8 mouse cellular contexts compared by ENCODE assay signal in the genomic region with DNA sequence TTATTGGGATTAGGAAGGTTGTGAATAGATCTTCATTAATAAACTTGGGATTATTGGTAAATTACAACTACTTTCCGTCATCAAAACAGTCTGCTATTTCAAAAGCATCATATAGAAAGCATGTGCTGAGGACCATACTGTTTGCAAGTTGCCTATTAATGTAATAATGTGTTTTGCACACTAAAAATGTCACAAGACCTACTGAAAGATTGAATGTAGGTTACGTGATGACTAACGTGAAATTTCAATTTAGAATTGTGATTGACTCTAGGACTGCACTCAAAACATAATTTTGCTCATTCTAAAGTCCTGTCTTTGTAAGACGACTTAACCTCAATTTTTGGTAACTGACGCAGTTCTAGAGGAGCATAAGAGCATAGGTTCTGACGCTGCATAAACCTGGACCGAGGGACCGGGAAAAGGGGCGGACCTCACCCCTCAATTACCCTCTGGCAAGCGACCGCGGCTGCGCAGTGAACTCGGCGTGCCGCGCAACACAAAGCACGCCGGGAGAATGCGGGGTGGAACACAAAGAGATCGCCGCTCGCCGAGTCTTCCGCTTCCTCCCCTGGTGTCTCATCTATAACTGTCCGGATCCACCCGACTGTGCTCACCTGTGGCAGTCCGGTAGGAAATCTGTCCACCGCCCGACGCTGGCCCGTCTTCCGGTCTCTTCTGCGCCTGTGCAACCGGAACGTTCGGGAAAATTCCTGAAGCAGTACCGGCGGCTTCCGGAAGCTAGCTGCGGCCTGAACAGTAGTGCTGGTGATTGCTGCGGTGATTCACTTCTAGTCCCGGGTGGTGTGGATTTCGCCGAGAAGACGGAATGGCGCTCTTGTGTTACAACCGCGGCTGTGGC. TPM values are rescaled to one million over a fixed set of nuclear protein-coding genes. Genes with fewer than 3 reads are reported as not detected.
DNase-seq lines count a peak whose midpoint lies in the region; ATAC-seq and TF ChIP-seq lines count a peak whose summit lies in the region.

A gene (plus strand): TSS at position 555 of the 859 bp plus-strand sequence.

- peak within 1 kb of the TSS; percentile 93 for H3K9ac ChIP-seq in ES-Bruce4 (ENCODE audit: low read depth, poor library complexity, severe bottlenecking)
- H3K9ac ChIP-seq in forebrain, embryonic 13.5 days, result peak within 1 kb of the TSS; percentile 96
- peak within 1 kb of the TSS; percentile 98 for H3K9ac ChIP-seq in liver, postnatal 0 days (replicated peaks)
- H3K9ac ChIP-seq in neural tube, embryonic 14.5 days (replicated peaks; ENCODE audit: low read depth, low read length), result peak within 1 kb of the TSS; percentile 91

- peak within 1 kb of the TSS; percentile 37 for H3K27ac ChIP-seq in ES-Bruce4 (ENCODE audit: insufficient read depth, low read length)
- peak within 1 kb of the TSS; percentile 83 for H3K27ac ChIP-seq in forebrain, embryonic 13.5 days
- H3K27ac ChIP-seq in liver, postnatal 0 days (ENCODE audit: low read depth), result peak within 1 kb of the TSS; percentile 92
- peak within 1 kb of the TSS; percentile 83 for H3K27ac ChIP-seq in neural tube, embryonic 14.5 days (ENCODE audit: low read depth, low read length)

- H3K4me1 ChIP-seq in ES-Bruce4 (ENCODE audit: control insufficient read depth, insufficient read depth, low read length), result peaks cover 2% of the 10 kb centered on the region
- H3K4me1 ChIP-seq in forebrain, embryonic 13.5 days, result peaks cover 17% of the 10 kb centered on the region
- 0 out of 2 replicates have a peak, but pooled peaks cover 6% of the 10 kb centered on the region for H3K4me1 ChIP-seq in liver, postnatal 0 days (ENCODE audit: insufficient read depth)
- peaks cover 14% of the 10 kb centered on the region for H3K4me1 ChIP-seq in neural tube, embryonic 14.5 days (ENCODE audit: control insufficient read depth, insufficient read depth, low read length)

- no peaks in the 10 kb centered on the region for H3K27me3 ChIP-seq in ES-Bruce4 (ENCODE audit: control insufficient read depth, insufficient read depth, low read length, poor library complexity, severe bottlenecking)
- no peaks in the 10 kb centered on the region for H3K27me3 ChIP-seq in forebrain, embryonic 13.5 days
- no peaks in the 10 kb centered on the region for H3K27me3 ChIP-seq in liver, postnatal 0 days (ENCODE audit: insufficient read depth, low read length)
- H3K27me3 ChIP-seq in neural tube, embryonic 14.5 days (ENCODE audit: control insufficient read depth, insufficient read depth, low read length), result no peaks in the 10 kb centered on the region

- TF ChIP-seq CTCF in ES-Bruce4 (IDR thresholded peaks at IDR 0.05; ENCODE audit: low read depth, low read length), result no peak
- 0 out of 2 replicates have a peak, but pooled peaks have one; percentile 10 for TF ChIP-seq CTCF in liver, postnatal 0 days (IDR thresholded peaks at IDR 0.05; ENCODE audit: low read depth)

- TF ChIP-seq POLR2A in ES-Bruce4 (IDR thresholded peaks at IDR 0.05; ENCODE audit: insufficient read depth, low read length), result peak; percentile 25

- 3% methylated on average over 49 of the region's 49 CpGs for WGBS in forebrain, embryonic 13.5 days
- 2% methylated on average over 49 of the region's 49 CpGs for WGBS in large intestine, adult 2 months
- WGBS in liver, postnatal 0 days (ENCODE audit: insufficient replicate concordance), result 3% methylated on average over 49 of the region's 49 CpGs
- 3% methylated on average over 49 of the region's 49 CpGs for WGBS in neural tube, embryonic 14.5 days

- ATAC-seq in cerebellum, adult (ENCODE audit: insufficient number of reproducible peaks, low FRiP score, low TSS enrichment), result peak; percentile 98
- ATAC-seq in forebrain, embryonic 13.5 days, result peak; percentile 99
- ATAC-seq in liver, postnatal 0 days, result peak; percentile 99
- peak; percentile 100 for ATAC-seq in neural tube, embryonic 14.5 days (ENCODE audit: low read depth)

- H3K4me2 ChIP-seq in forebrain, embryonic 13.5 days, result peak within 1 kb of the TSS; percentile 92
- peak within 1 kb of the TSS; percentile 84 for H3K4me2 ChIP-seq in liver, postnatal 0 days (ENCODE audit: low read depth, low read length)
- peak within 1 kb of the TSS; percentile 60 for H3K4me2 ChIP-seq in neural tube, embryonic 14.5 days (ENCODE audit: low read depth, low read length)

- H3K9me3 ChIP-seq in ES-Bruce4 (replicated peaks; ENCODE audit: control insufficient read depth, insufficient read depth, low read length, poor library complexity, severe bottlenecking), result no peaks in the 10 kb centered on the region
- H3K9me3 ChIP-seq in forebrain, embryonic 13.5 days (replicated peaks), result no peaks in the 10 kb centered on the region
- no peaks in the 10 kb centered on the region for H3K9me3 ChIP-seq in liver, postnatal 0 days (ENCODE audit: low read length)
- H3K9me3 ChIP-seq in neural tube, embryonic 14.5 days (ENCODE audit: control insufficient read depth, low read length), result no peaks in the 10 kb centered on the region

- H3K4me3 ChIP-seq in ES-Bruce4 (ENCODE audit: low read depth, low read length), result peak within 1 kb of the TSS; percentile 73
- H3K4me3 ChIP-seq in forebrain, embryonic 13.5 days, result peak within 1 kb of the TSS; percentile 94
- peak within 1 kb of the TSS; percentile 96 for H3K4me3 ChIP-seq in liver, postnatal 0 days (ENCODE audit: low read depth, low read length)
- H3K4me3 ChIP-seq in neural tube, embryonic 14.5 days (ENCODE audit: low read depth, low read length), result peak within 1 kb of the TSS; percentile 88

- TF ChIP-seq EP300 in ES-Bruce4 (IDR thresholded peaks at IDR 0.05; ENCODE audit: insufficient read depth, low read depth, low read length), result peak; percentile 75
- TF ChIP-seq EP300 in liver, postnatal 0 days (IDR thresholded peaks at IDR 0.05; ENCODE audit: low read depth), result peak; percentile 26; the same call in 1 of the 2 replicates

- intact Hi-C loops in heart, postnatal 10 days (cut with DNase I), result loop anchor here (5.0 to 10.0 kb wide), 2 partner anchors 181 to 1333 kb away; a partner anchor contains a TSS

- peak; percentile 95 to 97 for DNase-seq in heart, postnatal 10 days
- peak; percentile 88 for DNase-seq in large intestine, adult 2 months (ENCODE audit: low read depth, low spot score)
- peak; percentile 93 for DNase-seq in liver, postnatal 0 days
- DNase-seq in testis, postnatal 10 days (ENCODE audit: low spot score), result peak; percentile 96

- H3K36me3 ChIP-seq in ES-Bruce4 (ENCODE audit: control insufficient read depth, insufficient read depth, low read length, poor library complexity, severe bottlenecking), result no peaks in the 10 kb centered on the region
- H3K36me3 ChIP-seq in forebrain, embryonic 13.5 days (ENCODE audit: poor library complexity, severe bottlenecking), result peaks cover 4% of the 10 kb centered on the region; the same call in 1 of the 2 replicates
- no peaks in the 10 kb centered on the region; the same call in 1 of the 2 replicates for H3K36me3 ChIP-seq in liver, postnatal 0 days (replicated peaks; ENCODE audit: insufficient read depth, low read length)
- no peaks in the 10 kb centered on the region for H3K36me3 ChIP-seq in neural tube, embryonic 14.5 days (ENCODE audit: control insufficient read depth, insufficient read depth, low read length)

RNA-seq across cellular contexts. Expression of the gene that starts here (rescaled TPM):
- polyA plus RNA-seq in ES-Bruce4 (2011; ENCODE audit: insufficient read depth, insufficient read length, low read depth, missing spikeins), result 120 and 141 TPM in 2 replicates
- 114 and 126 TPM in 2 replicates for polyA plus RNA-seq in forebrain, embryonic 13.5 days (2015; fragmentation: Nextera tagmentation; extraction: Ambion mirVana)
- 10 to 100 TPM; 39.5 to 44.8 TPM for total RNA-seq in heart, postnatal 10 days (2021)
- polyA plus RNA-seq in large intestine, adult 2 months (2012; rRNA removed), result 11.4 and 22.2 TPM in 2 replicates
- polyA plus RNA-seq in liver, postnatal 0 days (2015; fragmentation: Nextera tagmentation; extraction: Ambion mirVana), result 24.9 and 25.8 TPM in 2 replicates
- 121 and 128 TPM in 2 replicates for polyA plus RNA-seq in neural tube, embryonic 14.5 days (2014; fragmentation: Nextera tagmentation; extraction: Ambion mirVana)

Comparison
In these comparisons a context has a peak if more than half of its experiments do, and no peak if none do; other contexts are left out.
1. Peak in every context shown above with its lines: DNase-seq, ATAC-seq, H3K4me3 ChIP-seq and H3K27ac ChIP-seq.
2. H3K27ac ChIP-seq: peak in every context shown above with its lines; median percentile 92 in liver, postnatal 0 days; 83 in forebrain, embryonic 13.5 days; 83 in neural tube, embryonic 14.5 days; 37 in ES-Bruce4.